Mouse (Mus musculus): Measurements from ENCODE around the gene Tgm1. TPM values are rescaled to one million over a fixed set of nuclear protein-coding genes. Genes with fewer than 3 reads are reported as not detected.
A peak's percentile ranks its signal among the peaks of the same experiment; 100 is the strongest.

Tgm1 gene
- polyA plus RNA-seq, 1 experiment from 2014 or later = 1.1 TPM

GRCm38 (mm10) chr14:55660636-55661035 lies 53.1 kb downstream of the Tgm1 start:
- peak overlapping the region; percentile 70; the same call in 1 of the 2 replicates for H3K4me3 ChIP-seq (ENCODE audit: low read depth, low read length)
- no peaks in the 10 kb centered on the region; the same call in 1 of the 2 replicates for H3K36me3 ChIP-seq (replicated peaks; ENCODE audit: control insufficient read depth, insufficient read depth, low read depth, low read length)
- 47% methylated on average over 2 of the region's 2 CpGs for WGBS
- no peak overlapping the region for H3K9ac ChIP-seq (replicated peaks; ENCODE audit: low read length)
- H3K9me3 ChIP-seq (replicated peaks; ENCODE audit: control insufficient read depth, low read length) = no peaks in the 10 kb centered on the region
- peak overlapping the region; percentile 31; the same call in 1 of the 2 replicates for H3K4me2 ChIP-seq (ENCODE audit: low read depth, low read length)
- H3K4me1 ChIP-seq (ENCODE audit: control insufficient read depth, insufficient read depth, low read length) = no peaks in the 10 kb centered on the region
- DNase-seq (ENCODE audit: low spot score) (no peak), ATAC-seq (replicated peaks; ENCODE audit: insufficient number of reproducible peaks, low FRiP score, low TSS enrichment, low read depth) (no peak)
- H3K27me3 ChIP-seq (ENCODE audit: control insufficient read depth, insufficient read depth, low read length) = no peaks in the 10 kb centered on the region
- H3K27ac ChIP-seq (replicated peaks; ENCODE audit: low read depth, low read length) = no peak overlapping the region

GRCm38 (mm10) chr14:55659960-55660573 lies 53.7 kb downstream of the Tgm1 start, which contains the start of gene Mdp1:
Gene Mdp1 (minus strand): TSS chr14:55660508.
- H3K9me3 ChIP-seq (replicated peaks; ENCODE audit: control insufficient read depth, low read length) = no peaks in the 10 kb centered on the region
- no peaks in the 10 kb centered on the region for H3K4me1 ChIP-seq (ENCODE audit: control insufficient read depth, insufficient read depth, low read length)
- H3K27me3 ChIP-seq (ENCODE audit: control insufficient read depth, insufficient read depth, low read length) = no peaks in the 10 kb centered on the region
- DNase-seq (ENCODE audit: low spot score) (peak; percentile 93), ATAC-seq (replicated peaks; ENCODE audit: insufficient number of reproducible peaks, low FRiP score, low TSS enrichment, low read depth) (peak; percentile 76)
- H3K9ac ChIP-seq (replicated peaks; ENCODE audit: low read length) = peak within 1 kb of the TSS; percentile 80
- H3K4me3 ChIP-seq (ENCODE audit: low read depth, low read length) = peak within 1 kb of the TSS; percentile 70
- no peak within 1 kb of the TSS for H3K27ac ChIP-seq (replicated peaks; ENCODE audit: low read depth, low read length)
- WGBS = under 1% methylated on average over 39 of the region's 39 CpGs
- H3K4me2 ChIP-seq (ENCODE audit: low read depth, low read length) = peak within 1 kb of the TSS; percentile 31
- H3K36me3 ChIP-seq (replicated peaks; ENCODE audit: control insufficient read depth, insufficient read depth, low read depth, low read length) = no peaks in the 10 kb centered on the region; the same call in 1 of the 2 replicates

- H3K4me1 ChIP-seq (ENCODE audit: control insufficient read depth, insufficient read depth, low read length) = no peaks in the 10 kb centered on the region
- no peak overlapping the region for H3K9ac ChIP-seq (replicated peaks; ENCODE audit: low read length)
- no peak overlapping the region for H3K27ac ChIP-seq (replicated peaks; ENCODE audit: low read depth, low read length)
- 96% methylated on average over 5 of the region's 5 CpGs for whole genome bisulfite sequencing
- DNase-seq (ENCODE audit: low spot score) = no peak
- no peaks in the 10 kb centered on the region for H3K9me3 ChIP-seq (replicated peaks; ENCODE audit: control insufficient read depth, low read length)
- ATAC-seq (replicated peaks; ENCODE audit: insufficient number of reproducible peaks, low FRiP score, low TSS enrichment, low read depth) = no peak
- H3K36me3 ChIP-seq (replicated peaks; ENCODE audit: control insufficient read depth, insufficient read depth, low read depth, low read length) = no peaks in the 10 kb centered on the region; the same call in 1 of the 2 replicates
- no peak overlapping the region for H3K4me2 ChIP-seq (ENCODE audit: low read depth, low read length)
- H3K4me3 ChIP-seq (ENCODE audit: low read depth, low read length) = no peak overlapping the region
- H3K27me3 ChIP-seq (ENCODE audit: control insufficient read depth, insufficient read depth, low read length) = no peaks in the 10 kb centered on the region
Measured at GRCm38 (mm10) chr14:55658011-55658410, 55.7 kb downstream of the Tgm1 start.

GRCm38 (mm10) chr14:55656935-55657334 lies 56.8 kb downstream of the Tgm1 start:
- Histone ChIP-seq H3K36me3 (replicated peaks; ENCODE audit: control insufficient read depth, insufficient read depth, low read depth, low read length) (no peaks in the 10 kb centered on the region; the same call in 1 of the 2 replicates), H3K4me3 (ENCODE audit: low read depth, low read length) (no peak overlapping the region), H3K9me3 (replicated peaks; ENCODE audit: control insufficient read depth, low read length) (no peaks in the 10 kb centered on the region), H3K27ac (replicated peaks; ENCODE audit: low read depth, low read length) (no peak overlapping the region), H3K27me3 (ENCODE audit: control insufficient read depth, insufficient read depth, low read length) (no peaks in the 10 kb centered on the region), H3K9ac (replicated peaks; ENCODE audit: low read length) (no peak overlapping the region), H3K4me2 (ENCODE audit: low read depth, low read length) (no peak overlapping the region), H3K4me1 (ENCODE audit: control insufficient read depth, insufficient read depth, low read length) (no peaks in the 10 kb centered on the region)
- 81% methylated on average over 3 of the region's 3 CpGs for WGBS
- ATAC-seq (replicated peaks; ENCODE audit: insufficient number of reproducible peaks, low FRiP score, low TSS enrichment, low read depth) (no peak), DNase-seq (ENCODE audit: low spot score) (no peak)

- Histone ChIP-seq H3K4me1 (ENCODE audit: control insufficient read depth, insufficient read depth, low read length) (no peaks in the 10 kb centered on the region), H3K4me3 (ENCODE audit: low read depth, low read length) (no peak overlapping the region), H3K9me3 (replicated peaks; ENCODE audit: control insufficient read depth, low read length) (no peaks in the 10 kb centered on the region), H3K4me2 (ENCODE audit: low read depth, low read length) (no peak overlapping the region), H3K9ac (replicated peaks; ENCODE audit: low read length) (no peak overlapping the region), H3K27ac (replicated peaks; ENCODE audit: low read depth, low read length) (no peak overlapping the region), H3K36me3 (replicated peaks; ENCODE audit: control insufficient read depth, insufficient read depth, low read depth, low read length) (no peaks in the 10 kb centered on the region), H3K27me3 (ENCODE audit: control insufficient read depth, insufficient read depth, low read length) (no peaks in the 10 kb centered on the region)
- DNase-seq (ENCODE audit: low spot score) = no peak
- 92% methylated on average over 7 of the region's 7 CpGs for WGBS
- no peak for ATAC-seq (replicated peaks; ENCODE audit: insufficient number of reproducible peaks, low FRiP score, low TSS enrichment, low read depth)
Measured at GRCm38 (mm10) chr14:55651528-55651927, 62.2 kb downstream of the Tgm1 start.

Other genes starting within 250 kb of the Tgm1 start
- gene Dhrs4, start 235.2 kb downstream of the Tgm1 start, polyA plus RNA-seq (2014; fragmentation: Nextera tagmentation; extraction: Ambion mirVana) = 49.5 and 58.3 TPM in 2 replicates
- 4.9 TPM in 2 replicates for gene Carmil3, start 223.3 kb downstream of the Tgm1 start, polyA plus RNA-seq (2014; fragmentation: Nextera tagmentation; extraction: Ambion mirVana)
- gene Cpne6, start 203.5 kb downstream of the Tgm1 start, polyA plus RNA-seq (2014; fragmentation: Nextera tagmentation; extraction: Ambion mirVana) = 0.24 and 0.29 TPM in 2 replicates
- not detected in 2 replicates for gene Nrl, start 188.9 kb downstream of the Tgm1 start, polyA plus RNA-seq (2014; fragmentation: Nextera tagmentation; extraction: Ambion mirVana)
- gene Pck2, start 173.7 kb downstream of the Tgm1 start, polyA plus RNA-seq (2014; fragmentation: Nextera tagmentation; extraction: Ambion mirVana) = 12.7 and 14.6 TPM in 2 replicates
- gene Dcaf11, start 153.9 kb downstream of the Tgm1 start, polyA plus RNA-seq (2014; fragmentation: Nextera tagmentation; extraction: Ambion mirVana) = 69.7 and 76.6 TPM in 2 replicates
- not detected in 2 replicates for gene A730061H03Rik, start 153.5 kb downstream of the Tgm1 start, polyA plus RNA-seq (2014; fragmentation: Nextera tagmentation; extraction: Ambion mirVana)
- gene Fitm1, start 138.3 kb downstream of the Tgm1 start, polyA plus RNA-seq (2014; fragmentation: Nextera tagmentation; extraction: Ambion mirVana) = 3.6 and 5.9 TPM in 2 replicates
- gene Psme1, start 135.8 kb downstream of the Tgm1 start, polyA plus RNA-seq (2014; fragmentation: Nextera tagmentation; extraction: Ambion mirVana) = 136 and 139 TPM in 2 replicates
- 3.8 and 5.3 TPM in 2 replicates for gene Emc9, start 128.6 kb downstream of the Tgm1 start, polyA plus RNA-seq (2014; fragmentation: Nextera tagmentation; extraction: Ambion mirVana)
- 237 and 259 TPM in 2 replicates for gene Psme2, start 122.8 kb downstream of the Tgm1 start, polyA plus RNA-seq (2014; fragmentation: Nextera tagmentation; extraction: Ambion mirVana)
- gene Rnf31, start 122.2 kb downstream of the Tgm1 start, polyA plus RNA-seq (2014; fragmentation: Nextera tagmentation; extraction: Ambion mirVana) = 9.7 and 11.8 TPM in 2 replicates
- gene Irf9, start 110.4 kb downstream of the Tgm1 start, polyA plus RNA-seq (2014; fragmentation: Nextera tagmentation; extraction: Ambion mirVana) = 4.9 and 5.2 TPM in 2 replicates
- gene Rec8, start 95.9 kb downstream of the Tgm1 start, polyA plus RNA-seq (2014; fragmentation: Nextera tagmentation; extraction: Ambion mirVana) = 3.8 and 4.2 TPM in 2 replicates
- gene Ipo4, start 78.0 kb downstream of the Tgm1 start, polyA plus RNA-seq (2014; fragmentation: Nextera tagmentation; extraction: Ambion mirVana) = 85.0 and 86.9 TPM in 2 replicates
- 2.6 and 3.5 TPM in 2 replicates for gene Gm49378, start 76.0 kb downstream of the Tgm1 start, polyA plus RNA-seq (2014; fragmentation: Nextera tagmentation; extraction: Ambion mirVana)
- gene Tm9sf1, start 70.1 kb downstream of the Tgm1 start, polyA plus RNA-seq (2014; fragmentation: Nextera tagmentation; extraction: Ambion mirVana) = 68.4 and 70.2 TPM in 2 replicates
- gene Tssk4, start 63.7 kb downstream of the Tgm1 start, polyA plus RNA-seq (2014; fragmentation: Nextera tagmentation; extraction: Ambion mirVana) = 0.38 and 0.84 TPM in 2 replicates
- 62.5 and 63.6 TPM in 2 replicates for gene Mdp1, start 53.4 kb downstream of the Tgm1 start, polyA plus RNA-seq (2014; fragmentation: Nextera tagmentation; extraction: Ambion mirVana)
- gene Gmpr2, start 42.0 kb downstream of the Tgm1 start, polyA plus RNA-seq (2014; fragmentation: Nextera tagmentation; extraction: Ambion mirVana) = 60.7 and 67.7 TPM in 2 replicates
- gene Nedd8, start 41.8 kb downstream of the Tgm1 start, polyA plus RNA-seq (2014; fragmentation: Nextera tagmentation; extraction: Ambion mirVana) = 622 and 636 TPM in 2 replicates
- 61.3 and 67.7 TPM in 2 replicates for gene Tinf2, start 32.1 kb downstream of the Tgm1 start, polyA plus RNA-seq (2014; fragmentation: Nextera tagmentation; extraction: Ambion mirVana)
- gene Rabggta, start 8.3 kb upstream of the Tgm1 start, polyA plus RNA-seq (2014; fragmentation: Nextera tagmentation; extraction: Ambion mirVana) = 19.9 and 21.5 TPM in 2 replicates
- gene Dhrs1, start 31.8 kb upstream of the Tgm1 start, polyA plus RNA-seq (2014; fragmentation: Nextera tagmentation; extraction: Ambion mirVana) = 75.9 and 84.8 TPM in 2 replicates
- 53.8 and 59.4 TPM in 2 replicates for gene Nop9, start 31.8 kb upstream of the Tgm1 start, polyA plus RNA-seq (2014; fragmentation: Nextera tagmentation; extraction: Ambion mirVana)
- gene Cideb, start 44.5 kb upstream of the Tgm1 start, polyA plus RNA-seq (2014; fragmentation: Nextera tagmentation; extraction: Ambion mirVana) = 0.18 and 0.35 TPM in 2 replicates
- gene Ltb4r2, start 47.5 kb upstream of the Tgm1 start, polyA plus RNA-seq (2014; fragmentation: Nextera tagmentation; extraction: Ambion mirVana) = 0.31 and 0.34 TPM in 2 replicates
- gene Ltb4r1, start 52.0 kb upstream of the Tgm1 start, polyA plus RNA-seq (2014; fragmentation: Nextera tagmentation; extraction: Ambion mirVana) = not detected in 2 replicates
- gene Adcy4, start 70.2 kb upstream of the Tgm1 start, polyA plus RNA-seq (2014; fragmentation: Nextera tagmentation; extraction: Ambion mirVana) = 10.6 and 13.0 TPM in 2 replicates
- gene Ripk3, start 74.9 kb upstream of the Tgm1 start, polyA plus RNA-seq (2014; fragmentation: Nextera tagmentation; extraction: Ambion mirVana) = 33.7 and 38.8 TPM in 2 replicates
- gene Nfatc4, start 109.2 kb upstream of the Tgm1 start, polyA plus RNA-seq (2014; fragmentation: Nextera tagmentation; extraction: Ambion mirVana) = 53.7 and 61.6 TPM in 2 replicates
- 13.6 and 19.4 TPM in 2 replicates for gene Nynrin, start 140.1 kb upstream of the Tgm1 start, polyA plus RNA-seq (2014; fragmentation: Nextera tagmentation; extraction: Ambion mirVana)
- 0.07 and 0.17 TPM in 2 replicates for gene Cbln3, start 170.5 kb upstream of the Tgm1 start, polyA plus RNA-seq (2014; fragmentation: Nextera tagmentation; extraction: Ambion mirVana)
- gene Khnyn, start 171.0 kb upstream of the Tgm1 start, polyA plus RNA-seq (2014; fragmentation: Nextera tagmentation; extraction: Ambion mirVana) = 10.4 and 11.9 TPM in 2 replicates
- gene Sdr39u1, start 186.4 kb upstream of the Tgm1 start, polyA plus RNA-seq (2014; fragmentation: Nextera tagmentation; extraction: Ambion mirVana) = 55.7 and 59.4 TPM in 2 replicates
- not detected in 2 replicates for gene Cma1, start 230.7 kb upstream of the Tgm1 start, polyA plus RNA-seq (2014; fragmentation: Nextera tagmentation; extraction: Ambion mirVana)
- gene Cma2, start 237.1 kb upstream of the Tgm1 start, polyA plus RNA-seq (2014; fragmentation: Nextera tagmentation; extraction: Ambion mirVana) = not detected in 2 replicates

Data from embryonic facial prominence, embryonic 11.5 days (tissue).